Mouse (Mus musculus) lung, adult 2 months (tissue): ENCODE data around the gene Htr1f. TPM values are rescaled to one million over a fixed set of nuclear protein-coding genes. Genes with fewer than 3 reads are reported as not detected.
"Not testable (repeated sequence)": the region's sequence is repeated elsewhere in the genome, so short reads cannot be mapped to it uniquely, and the experiment has no call there.

Experiments used
- DNase-seq: peaks from one replicate; pipeline ENCODE4 v3.0.0; 2022
- H3K4me1 ChIP-seq: fragments of 200-500 bp; 2 replicates; pipeline ENCODE4 v1.6.1; 2011; ENCODE audit warnings: low read length; ENCODE audit not compliant: control insufficient read depth, insufficient read depth
- H3K4me3 ChIP-seq: fragments of 200-500 bp; replicated peaks from 2 replicates; pipeline ENCODE3; 2011; ENCODE audit warnings: low read depth, mild to moderate bottlenecking, control low read depth, low read length; ENCODE audit errors: extremely low read depth
- CTCF ChIP-seq: fragments of 200-500 bp; IDR thresholded peaks from 2 replicates; pipeline ENCODE4 v1.5.1; 2011; ENCODE audit warnings: mild to moderate bottlenecking, low read length, control low read depth; ENCODE audit not compliant: insufficient read depth
- POLR2A ChIP-seq: fragments of 200-500 bp; IDR thresholded peaks from 2 replicates; pipeline ENCODE4 v1.6.1; 2011; ENCODE audit warnings: low read depth, mild to moderate bottlenecking, control low read depth, low read length, borderline replicate concordance; ENCODE audit errors: extremely low read depth
- WGBS: fragments of 180-500 bp; shearing (Covaris S2); methylation state at CpG from one replicate; pipeline ENCODE4 v1.1.7; 2018; 5-methylcytosine and 5-hydroxymethylcytosine counted together
- polyA plus RNA-seq: library from polyadenylated mRNA; depleted of rRNA; stranded (reverse); fragments of >200 nt; gene quantifications from 2 replicates; pipeline ENCODE4 v1.2.3, GENCODE M21; 2012; rRNA removed

The Htr1f gene
- polyA plus RNA-seq: not detected in 2 replicates

DNA sequence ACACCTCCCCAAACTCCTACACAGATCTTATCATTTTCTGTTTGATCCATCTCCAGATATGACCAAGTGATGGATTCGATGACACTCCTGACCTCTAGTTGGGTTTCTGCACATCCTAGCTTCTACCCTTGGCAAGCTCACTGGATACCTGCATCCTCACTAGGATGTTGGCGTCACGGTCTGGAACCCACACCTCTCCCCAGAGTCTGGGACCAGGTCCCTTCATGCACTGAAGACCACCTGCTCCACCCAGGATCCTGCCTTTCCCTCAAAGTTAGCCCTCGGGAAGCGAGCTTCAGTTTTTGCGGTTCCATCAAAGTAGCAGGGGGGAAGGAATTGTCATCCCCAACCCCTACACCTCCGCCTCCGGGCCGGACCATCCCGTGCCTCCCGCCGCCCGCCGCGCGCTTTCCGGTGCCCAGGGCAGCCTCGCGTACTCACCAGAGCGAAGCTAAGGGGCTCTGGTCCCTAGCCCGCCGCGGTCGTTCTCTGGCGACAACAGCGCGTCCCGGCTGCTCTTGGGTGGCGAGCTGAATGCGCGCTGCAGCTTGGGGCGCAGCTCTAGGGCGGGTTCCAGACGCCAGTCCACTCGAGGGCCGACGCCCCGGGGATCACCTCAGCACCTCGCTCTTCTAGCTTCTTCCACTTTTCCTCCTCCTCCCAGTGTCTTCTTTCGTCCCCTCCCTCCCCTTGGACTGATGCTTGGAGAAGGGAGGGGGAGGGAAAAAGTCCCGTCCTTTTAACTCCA is at the start of gene Htr1f:
Gene Htr1f (minus strand): TSS at position 671 of the 748 bp plus-strand sequence.
- no peak within 1 kb of the TSS for H3K4me3 ChIP-seq
- DNase-seq: no peak
- no peaks in the 10 kb centered on the region for H3K4me1 ChIP-seq
- 4% methylated on average over 41 of the region's 41 CpGs for WGBS
- TF ChIP-seq CTCF (no peak), POLR2A (no peak)

DNA sequence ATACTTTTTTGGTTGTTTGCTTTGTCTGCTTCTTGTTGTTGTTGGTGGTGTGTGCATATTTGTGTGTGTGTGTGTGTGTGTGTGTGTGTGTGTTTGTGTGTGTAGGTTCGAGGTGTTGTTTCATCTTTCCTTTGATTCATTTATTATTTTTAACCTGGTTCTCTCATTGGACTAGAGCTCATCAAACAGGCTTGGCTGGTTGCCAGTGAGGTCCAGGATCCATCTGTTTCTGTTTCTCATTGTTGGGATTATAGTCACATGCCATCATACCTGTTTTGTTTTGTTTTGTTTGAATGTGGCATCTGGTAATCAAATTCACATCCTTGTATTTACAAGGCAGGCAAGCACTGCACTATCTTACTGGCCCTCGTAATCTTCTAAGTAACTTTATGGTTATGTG is 34.1 kb upstream of the Htr1f start:
- TF ChIP-seq POLR2A: no peak
- no peak for TF ChIP-seq CTCF
- H3K4me3 ChIP-seq: no peak overlapping the region
- DNase-seq: no peak
- no peaks in the 10 kb centered on the region for H3K4me1 ChIP-seq
- 51% methylated on average over 2 of the region's 2 CpGs for WGBS

DNA sequence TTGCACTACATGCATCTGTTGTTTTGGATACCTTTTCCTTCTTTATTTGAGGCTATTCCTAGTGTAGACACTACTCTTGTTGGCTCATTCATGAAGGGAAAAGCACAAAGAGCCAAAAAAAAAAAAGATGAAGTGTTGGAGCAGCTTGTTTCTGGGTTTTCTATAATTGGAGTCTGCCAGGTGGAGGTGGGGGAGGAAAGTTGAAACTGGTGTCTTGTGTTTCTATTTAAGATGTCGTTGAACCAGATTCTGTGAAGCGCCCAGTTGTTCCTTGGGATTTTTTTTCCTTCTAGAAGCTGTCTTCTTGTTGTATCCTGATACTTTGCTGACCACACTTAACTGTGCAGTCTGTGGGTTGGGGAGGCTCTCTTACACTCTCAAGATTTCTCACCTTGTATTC is 23.7 kb upstream of the Htr1f start:
- Histone ChIP-seq H3K4me1 (no peaks in the 10 kb centered on the region), H3K4me3 (no peak overlapping the region)
- TF ChIP-seq POLR2A: no peak
- TF ChIP-seq CTCF: no peak
- no peak for DNase-seq
- WGBS: 84% methylated on average over 2 of the region's 2 CpGs

DNA sequence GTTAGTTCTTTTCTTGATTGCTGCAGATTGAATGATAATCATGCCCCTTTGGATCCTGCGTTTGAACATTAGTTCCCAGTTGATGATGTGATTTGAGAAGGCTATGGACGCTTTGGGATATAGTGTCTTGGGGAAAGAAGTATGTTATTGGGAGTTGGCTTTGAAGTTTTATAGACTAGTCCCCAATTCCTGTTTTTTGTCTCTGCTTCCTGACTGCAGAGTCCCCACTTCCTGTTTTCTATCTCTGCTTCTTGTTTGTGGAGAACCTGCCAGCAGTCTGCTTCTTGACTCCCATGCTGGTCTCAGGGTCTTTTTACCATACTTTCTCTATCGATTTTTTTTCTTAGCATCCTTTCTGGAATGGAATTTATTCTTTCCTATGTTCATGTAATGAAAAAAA is 22.2 kb upstream of the Htr1f start:
- Histone ChIP-seq H3K4me1 (no peaks in the 10 kb centered on the region), H3K4me3 (no peak overlapping the region)
- 60% methylated on average over 3 of the region's 3 CpGs for WGBS
- no peak for TF ChIP-seq POLR2A
- no peak for TF ChIP-seq CTCF
- DNase-seq: no peak

DNA sequence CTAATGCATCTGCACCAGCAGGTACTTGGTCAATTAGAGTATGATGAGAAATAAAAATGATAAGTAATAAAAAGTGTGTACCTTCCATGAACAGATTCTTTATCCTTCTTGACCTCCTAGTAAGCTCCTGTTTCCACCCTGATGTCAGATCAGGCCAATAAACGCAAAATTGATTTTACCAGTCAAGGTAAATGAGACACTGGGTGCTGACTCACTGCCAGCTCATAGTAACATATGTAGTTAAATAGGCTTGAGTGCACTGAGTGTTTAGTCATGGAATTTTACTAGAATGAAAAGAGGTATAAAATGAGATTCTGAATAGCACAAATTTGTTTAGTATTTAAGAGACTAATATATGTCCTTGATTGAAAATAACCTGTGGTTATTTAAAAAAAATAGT is 6.6 kb upstream of the Htr1f start:
- H3K4me3 ChIP-seq: no peak overlapping the region
- TF ChIP-seq POLR2A (no peak), CTCF (no peak)
- 80% methylated on average over 1 of the region's 1 CpGs for WGBS
- no peaks in the 10 kb centered on the region for H3K4me1 ChIP-seq
- no peak for DNase-seq

DNA sequence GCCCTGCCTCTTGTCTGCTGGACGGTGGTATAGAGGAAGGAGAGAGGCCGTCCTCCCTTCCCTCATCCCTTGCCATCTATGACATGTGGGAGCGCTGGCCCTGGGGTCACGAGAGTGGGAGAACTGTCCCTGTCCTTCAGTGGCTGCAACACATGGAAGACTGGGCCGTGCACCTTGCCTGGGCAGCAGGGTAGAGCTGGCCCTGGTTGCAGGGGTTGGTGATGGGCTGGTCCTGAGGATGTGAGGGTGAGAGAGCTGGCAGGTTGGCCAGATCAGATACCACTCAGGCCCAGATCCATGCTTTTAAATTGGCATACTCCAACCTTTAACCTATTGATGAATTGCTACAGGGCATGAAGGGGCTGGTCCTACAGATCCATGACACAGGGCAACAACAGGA is 12.1 kb downstream of the Htr1f start:
- DNase-seq: no peak
- TF ChIP-seq CTCF (no peak), POLR2A (no peak)
- Histone ChIP-seq H3K4me3 (no peak overlapping the region), H3K4me1 (no peaks in the 10 kb centered on the region)
- 85% methylated on average over 5 of the region's 5 CpGs for WGBS

DNA sequence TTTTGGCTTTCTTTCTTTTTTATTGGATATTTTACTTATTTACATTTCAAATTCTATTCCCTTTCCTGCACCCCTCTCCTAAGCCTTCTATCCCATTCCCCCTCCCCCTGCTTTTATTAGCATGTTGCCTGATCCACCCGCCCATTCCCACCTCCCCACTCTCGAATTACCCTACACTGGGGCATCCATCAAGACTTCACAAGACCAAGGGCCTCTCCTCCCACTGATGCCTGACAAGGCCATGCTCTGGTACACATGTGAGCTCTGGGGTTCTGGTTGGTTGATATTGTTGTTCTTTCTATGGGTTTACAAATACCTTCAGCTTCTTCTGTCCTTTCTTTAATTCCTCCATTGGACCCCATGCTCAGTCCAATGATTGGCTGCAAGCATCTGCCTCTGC is 22.2 kb downstream of the Htr1f start:
- H3K4me1 ChIP-seq: no peaks in the 10 kb centered on the region
- no peak for TF ChIP-seq CTCF
- no peak for TF ChIP-seq POLR2A
- WGBS: 33% methylated on average over 2 of the region's 2 CpGs
- DNase-seq: no peak
- no peak overlapping the region for H3K4me3 ChIP-seq

DNA sequence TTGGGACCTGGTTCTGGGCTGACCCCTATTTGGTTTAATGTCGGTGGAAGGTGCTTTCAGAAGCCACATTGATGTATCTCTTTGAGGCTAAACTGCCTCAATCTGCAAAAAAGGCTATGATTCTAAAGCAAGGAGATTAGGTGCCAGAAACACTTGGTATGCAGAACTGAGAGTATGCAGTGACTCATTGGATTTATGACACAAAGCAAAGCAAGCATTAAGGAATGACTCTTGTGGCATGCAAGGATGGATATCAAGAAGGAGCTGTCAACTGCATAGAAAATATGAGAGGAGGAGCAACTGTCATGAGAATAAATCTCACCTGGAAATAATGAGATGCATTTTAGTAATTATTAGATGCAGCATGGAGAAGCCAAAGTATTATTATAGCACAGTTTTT is 35.8 kb downstream of the Htr1f start:
- 65% methylated on average over 1 of the region's 1 CpGs for WGBS

DNA sequence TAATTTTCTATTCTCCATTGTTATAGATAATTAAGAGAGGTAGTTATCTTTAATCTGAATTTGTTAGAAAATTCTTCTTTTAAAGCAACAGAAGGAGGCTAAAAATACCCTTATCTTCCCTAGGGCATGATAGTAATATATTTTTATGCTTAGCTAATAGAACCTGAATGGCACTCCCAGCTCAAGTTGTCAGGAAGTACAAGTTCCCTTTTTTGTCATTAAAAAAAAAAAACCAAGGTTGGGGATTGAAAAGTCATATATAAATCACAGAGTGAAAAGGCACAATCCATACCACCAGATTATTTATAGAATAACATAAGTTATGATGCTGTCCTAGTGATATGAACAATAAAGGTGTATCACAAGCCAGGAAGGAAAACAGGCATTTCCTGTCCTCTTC is 39.4 kb downstream of the Htr1f start:
- DNase-seq: no peak
- TF ChIP-seq POLR2A (no peak), CTCF (no peak)
- H3K4me1 ChIP-seq: no peaks in the 10 kb centered on the region
- no peak overlapping the region for H3K4me3 ChIP-seq

More for the DNA sequence above, 35.8 kb downstream of the Htr1f start:
- Histone ChIP-seq H3K4me3 (no peak overlapping the region), H3K4me1 (no peaks in the 10 kb centered on the region)
- no peak for TF ChIP-seq POLR2A
- TF ChIP-seq CTCF: no peak
- DNase-seq: no peak

DNA sequence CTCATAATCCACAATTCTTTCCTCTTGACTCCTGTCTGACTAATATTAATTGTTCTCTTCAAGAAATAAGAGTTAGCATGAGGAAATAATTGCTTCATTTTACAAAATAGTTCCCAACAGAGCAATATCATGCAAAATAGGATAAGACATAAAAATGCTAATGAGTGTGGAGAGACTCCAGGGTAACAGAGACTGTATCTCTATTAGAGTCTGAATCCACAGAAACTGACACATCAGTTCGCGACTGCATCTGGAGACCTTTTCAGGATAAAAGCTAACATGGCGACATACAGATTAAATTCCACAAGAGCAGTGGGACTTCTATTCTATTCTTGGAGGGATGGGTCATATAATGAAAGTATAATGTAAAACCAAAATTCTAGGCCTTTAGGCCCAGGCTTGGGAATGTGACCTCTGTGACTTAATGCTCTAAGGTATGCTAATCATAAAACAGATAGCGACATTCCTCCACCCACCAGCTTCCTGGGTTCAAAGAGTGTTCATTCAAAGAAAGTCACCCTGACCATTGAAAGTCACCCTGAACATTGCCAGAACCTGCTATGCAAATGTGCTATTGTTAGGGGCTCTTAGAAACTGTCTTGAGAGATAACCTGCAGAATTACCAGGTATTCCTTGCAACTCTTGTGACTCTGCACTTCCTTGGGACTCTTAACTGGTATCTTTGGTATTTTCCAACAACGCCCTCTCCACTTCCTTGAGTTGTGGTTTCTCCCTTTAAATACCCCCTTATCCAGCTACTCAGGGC is 67.8 kb downstream of the Htr1f start:
- not testable (repeated sequence) for H3K4me3 ChIP-seq, H3K4me1 ChIP-seq, DNase-seq
- 88% methylated on average over 5 of the region's 5 CpGs for WGBS
